Comparison of ENCODE assay signal across 9 mouse cellular contexts in genomic region chr17:67996097-67996768, GRCm38 (mm10). TPM values are rescaled to one million over a fixed set of nuclear protein-coding genes. Genes with fewer than 3 reads are reported as not detected.
DNase-seq lines count a peak whose midpoint lies in the region; ATAC-seq and TF ChIP-seq lines count a peak whose summit lies in the region.
"Had no signal": no experiment of that assay in that cellular context is flagged by ENCODE, and none has a peak within 500 bp of the region (broad histone marks: within the 10 kb centered on the region; RNA-seq: fewer than 3 reads in every experiment).

No protein-coding gene starts in this region.

- DNase-seq in midbrain, embryonic 10.5 days (ENCODE audit: low spot score) = no peak
- DNase-seq in midbrain, postnatal 0 days (ENCODE audit: low spot score) = no peak
- peak; percentile 10 to 51 for DNase-seq in kidney, postnatal 25 days
- peak; percentile 26 for DNase-seq in stomach, postnatal 0 days (ENCODE audit: low spot score)
- DNase-seq in right cerebral cortex, postnatal 14 days = no peak
- DNase-seq in layer of hippocampus, adult 2 months (ENCODE audit: low spot score in 2 of 2) = no peak
- no peak for DNase-seq in B cell, adult 2 months
- DNase-seq: right cerebral cortex, adult 18-20 months had no signal

- no peak for TF ChIP-seq CTCF in midbrain, postnatal 0 days (IDR thresholded peaks at IDR 0.05)
- no peak for TF ChIP-seq CTCF in stomach, postnatal 0 days (IDR thresholded peaks at IDR 0.05; ENCODE audit: low read depth)
- no peak for TF ChIP-seq CTCF in layer of hippocampus, adult 2 months (conservative IDR thresholded peaks at IDR 0.05)

- H3K36me3 ChIP-seq in midbrain, embryonic 10.5 days = no peaks in the 10 kb centered on the region
- no peaks in the 10 kb centered on the region for H3K36me3 ChIP-seq in midbrain, postnatal 0 days (ENCODE audit: insufficient read depth, low read length)
- no peaks in the 10 kb centered on the region for H3K36me3 ChIP-seq in embryonic facial prominence, embryonic 15.5 days
- H3K36me3 ChIP-seq in stomach, postnatal 0 days (ENCODE audit: control insufficient read depth, insufficient read depth, low read length) = no peaks in the 10 kb centered on the region

- no peak for ATAC-seq in midbrain, postnatal 0 days (ENCODE audit: low FRiP score)
- ATAC-seq in embryonic facial prominence, embryonic 15.5 days (ENCODE audit: insufficient number of reproducible peaks, low FRiP score, low TSS enrichment, low read depth) = no peak
- ATAC-seq in stomach, postnatal 0 days (ENCODE audit: low FRiP score, low TSS enrichment) = peak; percentile 71

- H3K27ac ChIP-seq in midbrain, embryonic 10.5 days (replicated peaks) = peak overlapping the region; percentile 33; the same call in 1 of the 2 replicates
- H3K27ac ChIP-seq in midbrain, postnatal 0 days (ENCODE audit: low read depth, low read length) = no peak overlapping the region
- peak overlapping the region; percentile 34; the same call in 1 of the 2 replicates for H3K27ac ChIP-seq in embryonic facial prominence, embryonic 15.5 days (replicated peaks)
- H3K27ac ChIP-seq in stomach, postnatal 0 days (replicated peaks) = 0 out of 2 replicates have a peak overlapping the region, but pooled peaks have one; percentile 30
- no peak overlapping the region for H3K27ac ChIP-seq in layer of hippocampus, adult 2 months

- H3K4me1 ChIP-seq in midbrain, embryonic 10.5 days = peaks cover 29% of the 10 kb centered on the region
- H3K4me1 ChIP-seq in midbrain, postnatal 0 days (ENCODE audit: insufficient read depth, low read length) = no peaks in the 10 kb centered on the region
- H3K4me1 ChIP-seq in embryonic facial prominence, embryonic 15.5 days = peaks cover 28% of the 10 kb centered on the region
- H3K4me1 ChIP-seq in stomach, postnatal 0 days (replicated peaks; ENCODE audit: control insufficient read depth, insufficient read depth) = no peaks in the 10 kb centered on the region; the same call in 1 of the 2 replicates

- H3K9me3 ChIP-seq in midbrain, embryonic 10.5 days (replicated peaks) = no peaks in the 10 kb centered on the region
- no peaks in the 10 kb centered on the region for H3K9me3 ChIP-seq in midbrain, postnatal 0 days (ENCODE audit: low read length)
- no peaks in the 10 kb centered on the region for H3K9me3 ChIP-seq in embryonic facial prominence, embryonic 15.5 days (replicated peaks)
- no peaks in the 10 kb centered on the region for H3K9me3 ChIP-seq in stomach, postnatal 0 days (ENCODE audit: control insufficient read depth, low read length)

- no peak overlapping the region for H3K4me3 ChIP-seq in midbrain, embryonic 10.5 days
- H3K4me3 ChIP-seq in midbrain, postnatal 0 days (ENCODE audit: low read depth, low read length) = no peak overlapping the region
- no peak overlapping the region for H3K4me3 ChIP-seq in embryonic facial prominence, embryonic 15.5 days (replicated peaks)
- no peak overlapping the region for H3K4me3 ChIP-seq in stomach, postnatal 0 days (ENCODE audit: low read depth, low read length)
- H3K4me3 ChIP-seq in layer of hippocampus, adult 2 months = no peak overlapping the region

- H3K4me2 ChIP-seq in midbrain, postnatal 0 days (ENCODE audit: low read depth, low read length, poor library complexity, severe bottlenecking) = no peak overlapping the region
- H3K4me2 ChIP-seq in embryonic facial prominence, embryonic 15.5 days (replicated peaks) = 0 out of 2 replicates have a peak overlapping the region, but pooled peaks have one; percentile 11
- peak overlapping the region; percentile 20; the same call in 1 of the 2 replicates for H3K4me2 ChIP-seq in stomach, postnatal 0 days (replicated peaks; ENCODE audit: low read depth)

- no peaks in the 10 kb centered on the region for H3K27me3 ChIP-seq in midbrain, embryonic 10.5 days (ENCODE audit: low read depth, poor library complexity, severe bottlenecking)
- no peaks in the 10 kb centered on the region for H3K27me3 ChIP-seq in midbrain, postnatal 0 days (ENCODE audit: insufficient read depth, low read length)
- no peaks in the 10 kb centered on the region for H3K27me3 ChIP-seq in embryonic facial prominence, embryonic 15.5 days
- no peaks in the 10 kb centered on the region for H3K27me3 ChIP-seq in stomach, postnatal 0 days (ENCODE audit: control insufficient read depth, insufficient read depth, low read length)

- no peak overlapping the region for H3K9ac ChIP-seq in midbrain, postnatal 0 days (replicated peaks; ENCODE audit: low read length, poor library complexity, severe bottlenecking)
- H3K9ac ChIP-seq in embryonic facial prominence, embryonic 15.5 days = no peak overlapping the region
- no peak overlapping the region for H3K9ac ChIP-seq in stomach, postnatal 0 days (ENCODE audit: low read length)

- 14% methylated on average over 14 of the region's 14 CpGs for WGBS in midbrain, embryonic 10.5 days
- 12% methylated on average over 14 of the region's 14 CpGs for WGBS in midbrain, postnatal 0 days
- WGBS in embryonic facial prominence, embryonic 15.5 days = 14% methylated on average over 14 of the region's 14 CpGs
- 8% methylated on average over 14 of the region's 14 CpGs for WGBS in stomach, postnatal 0 days

- TF ChIP-seq EP300 in stomach, postnatal 0 days (optimal IDR thresholded peaks at IDR 0.05) = no peak

RNA-seq across cellular contexts. Expression of gene Arhgap28, which starts 7.7 kb away (rescaled TPM):
- polyA plus RNA-seq in midbrain, embryonic 10.5 days (2016; fragmentation: Nextera tagmentation; extraction: Ambion mirVana) = 24.9 and 26.3 TPM in 2 replicates
- 5.1 and 6.6 TPM in 2 replicates for total RNA-seq in midbrain, postnatal 0 days (2014; rRNA removed)
- 2.8 and 2.9 TPM in 2 replicates for polyA plus RNA-seq in midbrain, postnatal 0 days (2015; fragmentation: Nextera tagmentation; extraction: Ambion mirVana)
- polyA plus RNA-seq in embryonic facial prominence, embryonic 15.5 days (2015; fragmentation: Nextera tagmentation; extraction: Ambion mirVana) = 47.3 and 48.6 TPM in 2 replicates
- 5.7 and 5.8 TPM in 2 replicates for polyA plus RNA-seq in stomach, postnatal 0 days (2015; fragmentation: Nextera tagmentation; extraction: Ambion mirVana)
- total RNA-seq in layer of hippocampus, adult 2 months (2021) = under 1 TPM; 0.34 to 0.49 TPM

Comparison
In these comparisons a context has a peak if more than half of its experiments do, and no peak if none do; other contexts are left out.
1. H3K27ac ChIP-seq: peak in midbrain, embryonic 10.5 days (single experiment), embryonic facial prominence, embryonic 15.5 days (single experiment) and stomach, postnatal 0 days (single experiment); none in midbrain, postnatal 0 days (single experiment) and layer of hippocampus, adult 2 months (single experiment).
2. DNase-seq: peak in kidney, postnatal 25 days (2 of 2) and stomach, postnatal 0 days (single experiment); none in midbrain, embryonic 10.5 days (single experiment), midbrain, postnatal 0 days (single experiment), right cerebral cortex, postnatal 14 days (single experiment), layer of hippocampus, adult 2 months (0 of 2) and B cell, adult 2 months (0 of 2).